Mouse (Mus musculus) midbrain, embryonic 16.5 days (tissue): ENCODE results near the gene Tnfsf13. TPM values are rescaled to one million over a fixed set of nuclear protein-coding genes. Genes with fewer than 3 reads are reported as not detected.
"Not testable (repeated sequence)": the region's sequence is repeated elsewhere in the genome, so short reads cannot be mapped to it uniquely, and the experiment has no call there.

ENCODE experiments used
- ATAC-seq: fragments of 200-750 bp; cut with Nextera tagmentation; 2 replicates; pipeline ENCODE4 v1.8.0; 2017; ENCODE audit warnings: moderate TSS enrichment
- H3K27ac ChIP-seq: fragments of 300-500 bp; sonication (generic); 2 replicates; pipeline ENCODE4 v1.5.1; 2014; ENCODE audit warnings: mild to moderate bottlenecking, low read length, mixed read lengths
- H3K27me3 ChIP-seq: fragments of 300-500 bp; sonication (generic); 2 replicates; pipeline ENCODE4 v1.6.1; 2014; ENCODE audit warnings: low read depth, low read length, mixed read lengths; ENCODE audit not compliant: control insufficient read depth, insufficient read depth
- H3K36me3 ChIP-seq: fragments of 300-500 bp; sonication (generic); 2 replicates; pipeline ENCODE4 v1.6.1; 2014; ENCODE audit warnings: mild to moderate bottlenecking, low read length, moderate library complexity, mixed read lengths; ENCODE audit not compliant: control insufficient read depth, insufficient read depth
- H3K4me1 ChIP-seq: fragments of 300-500 bp; sonication (generic); 2 replicates; pipeline ENCODE4 v1.6.1; 2014; ENCODE audit warnings: mild to moderate bottlenecking, low read length, mixed read lengths; ENCODE audit not compliant: control insufficient read depth, insufficient read depth
- H3K4me2 ChIP-seq: fragments of 300-500 bp; sonication (generic); 2 replicates; pipeline ENCODE4 v1.6.1; 2014; ENCODE audit warnings: mild to moderate bottlenecking, low read length, mixed read lengths
- H3K4me3 ChIP-seq: fragments of 300-500 bp; sonication (generic); 2 replicates; pipeline ENCODE4 v1.5.1; 2014; ENCODE audit warnings: low read depth, mild to moderate bottlenecking, low read length, moderate library complexity, mixed read lengths
- H3K9ac ChIP-seq: fragments of 300-500 bp; sonication (generic); 2 replicates; pipeline ENCODE4 v1.6.1; 2014; ENCODE audit warnings: low read depth, low read length, mixed read lengths
- H3K9me3 ChIP-seq: fragments of 300-500 bp; sonication (generic); replicated peaks from 2 replicates; pipeline ENCODE4 v1.6.1; 2014; ENCODE audit warnings: mild to moderate bottlenecking, low read length, mixed read lengths; ENCODE audit not compliant: control insufficient read depth, poor library complexity, severe bottlenecking
- WGBS: fragments of 180-500 bp; shearing (Covaris S2); extraction: QIAGEN DNeasy Blood & Tissue Kit; methylation state at CpG from one replicate; pipeline ENCODE4 v1.1.7; 2014; 5-methylcytosine and 5-hydroxymethylcytosine counted together
- polyA plus RNA-seq: library from polyadenylated mRNA; unstranded; fragments of >200 nt; fragmentation: Nextera tagmentation; extraction: Ambion mirVana; gene quantifications from 2 replicates; pipeline ENCODE4 v1.2.1, GENCODE M21; 2015

Gene Tnfsf13
- polyA plus RNA-seq, 1 experiment from 2014 or later = 0.53 TPM

DNA sequence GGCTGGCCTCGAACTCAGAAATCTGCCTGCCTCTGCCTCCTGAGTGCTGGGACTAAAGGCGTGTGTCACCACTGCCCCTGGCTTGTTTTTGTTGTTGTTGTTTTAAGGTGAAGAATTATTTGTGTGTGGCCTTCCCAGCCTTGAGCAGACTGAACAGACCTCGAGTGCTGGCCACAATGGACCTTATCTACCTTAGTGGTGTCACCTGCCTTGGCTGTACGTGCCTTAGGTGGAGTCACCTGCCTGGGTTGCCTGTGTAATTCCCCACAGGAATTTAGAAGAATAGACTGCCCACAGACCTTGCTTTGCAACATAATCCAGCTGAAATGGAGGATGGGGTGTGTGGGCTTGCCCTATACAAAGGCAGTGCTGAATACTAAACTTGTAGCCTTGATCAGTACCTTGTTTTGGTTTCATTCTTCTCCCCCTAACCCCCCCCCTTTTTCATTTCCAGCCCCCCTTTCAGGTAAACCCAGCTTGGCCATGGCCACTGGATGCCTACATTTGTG is 22.3 kb upstream of the Tnfsf13 start:
- H3K36me3 ChIP-seq = no peaks in the 10 kb centered on the region
- no peaks in the 10 kb centered on the region for H3K4me1 ChIP-seq
- ATAC-seq = no peak
- H3K27me3 ChIP-seq = no peaks in the 10 kb centered on the region
- no peak overlapping the region for H3K4me2 ChIP-seq
- H3K9ac ChIP-seq = no peak overlapping the region
- H3K9me3 ChIP-seq = no peaks in the 10 kb centered on the region
- WGBS = 84% methylated on average over 4 of the region's 4 CpGs
- H3K4me3 ChIP-seq = no peak overlapping the region
- no peak overlapping the region for H3K27ac ChIP-seq

DNA sequence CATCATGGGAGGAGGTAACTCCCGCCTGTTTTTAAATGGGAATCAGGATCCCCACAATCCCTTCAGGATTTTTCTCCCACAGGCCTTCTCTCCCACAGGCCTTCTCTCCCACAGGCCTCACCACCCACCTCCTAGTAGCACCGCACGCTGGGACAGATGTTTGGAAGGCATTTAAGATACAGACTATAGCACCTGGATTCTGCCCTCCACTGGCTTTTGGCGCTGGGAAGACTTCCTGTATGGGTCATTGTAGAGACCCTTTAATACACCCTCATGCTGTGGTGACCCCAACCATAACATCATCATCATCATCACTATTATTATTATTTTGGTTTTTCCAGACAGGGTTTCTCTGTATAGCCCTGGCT is 21.9 kb upstream of the Tnfsf13 start:
- ATAC-seq = no peak
- no peak overlapping the region for H3K9ac ChIP-seq
- WGBS = 88% methylated on average over 4 of the region's 4 CpGs

DNA sequence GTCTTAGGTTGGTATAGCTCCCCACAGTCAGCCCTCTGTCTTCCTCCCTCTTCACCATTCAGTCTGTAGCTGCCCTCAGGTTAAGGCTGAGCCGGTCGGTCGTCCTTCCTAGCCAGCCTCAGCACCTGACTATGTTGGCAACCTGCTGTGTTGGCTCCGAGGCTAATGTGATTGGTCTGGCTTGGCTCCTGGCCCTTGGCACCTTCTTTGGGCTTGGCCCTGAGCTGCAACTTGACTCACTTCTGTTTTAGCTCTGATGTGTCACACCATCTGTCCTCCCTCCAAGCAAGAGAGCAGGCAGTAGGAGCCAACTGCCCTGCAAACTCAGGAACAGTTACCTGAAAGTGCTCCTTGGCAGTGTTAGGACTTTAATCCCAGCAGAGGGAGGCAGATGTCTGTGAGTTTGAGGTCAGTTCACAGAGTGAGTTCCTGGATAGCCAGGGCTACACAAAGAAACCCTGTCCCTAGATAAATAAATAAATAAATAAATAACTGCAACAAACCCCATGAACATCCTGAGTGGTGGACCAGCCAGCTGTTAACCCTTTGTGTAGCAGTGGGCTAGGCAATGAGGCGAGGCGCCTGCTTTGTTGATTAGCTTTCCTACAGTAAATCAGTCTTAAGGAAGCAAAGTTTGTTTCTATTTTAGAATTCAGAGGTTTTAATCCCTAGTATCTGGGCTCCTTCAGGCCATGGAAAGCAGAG is 21.3 kb upstream of the Tnfsf13 start:
- WGBS = 51% methylated on average over 6 of the region's 6 CpGs
- no peak overlapping the region for H3K27ac ChIP-seq

More for the DNA sequence above, 21.9 kb upstream of the Tnfsf13 start:
- Histone ChIP-seq H3K27ac (no peak overlapping the region), H3K9me3 (no peaks in the 10 kb centered on the region), H3K4me1 (no peaks in the 10 kb centered on the region), H3K27me3 (no peaks in the 10 kb centered on the region), H3K4me3 (no peak overlapping the region), H3K36me3 (no peaks in the 10 kb centered on the region), H3K4me2 (no peak overlapping the region)

DNA sequence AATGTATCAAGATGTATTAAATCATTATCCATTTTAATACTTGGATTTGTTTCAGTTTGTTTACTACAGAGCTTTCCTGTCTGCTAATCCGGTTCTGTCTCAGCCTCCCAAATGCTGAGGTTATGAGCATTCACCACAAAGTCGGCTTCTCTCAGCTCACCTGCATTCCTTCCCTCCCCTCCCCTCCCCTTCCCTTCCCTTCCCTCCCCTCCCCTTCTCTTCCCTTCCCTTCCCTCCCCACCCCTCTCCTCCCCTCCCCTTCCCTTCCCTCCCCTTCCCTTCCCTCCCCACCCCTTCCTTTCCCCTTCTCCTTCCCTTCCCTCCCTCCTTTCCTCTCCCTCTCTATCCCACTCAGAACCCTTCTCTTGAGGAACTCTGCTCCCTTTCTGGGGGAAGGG is 19.0 kb upstream of the Tnfsf13 start:
- ATAC-seq = no peak
- no peaks in the 10 kb centered on the region for H3K27me3 ChIP-seq
- H3K9ac ChIP-seq = no peak overlapping the region
- WGBS = 59% methylated on average over 2 of the region's 2 CpGs
- no peak overlapping the region for H3K27ac ChIP-seq
- no peaks in the 10 kb centered on the region for H3K9me3 ChIP-seq
- no peaks in the 10 kb centered on the region for H3K36me3 ChIP-seq
- H3K4me2 ChIP-seq = no peak overlapping the region
- H3K4me1 ChIP-seq = no peaks in the 10 kb centered on the region
- no peak overlapping the region for H3K4me3 ChIP-seq

More for the DNA sequence above, 21.3 kb upstream of the Tnfsf13 start:
- H3K9me3 ChIP-seq = no peaks in the 10 kb centered on the region
- H3K4me1 ChIP-seq = no peaks in the 10 kb centered on the region
- no peak overlapping the region for H3K4me2 ChIP-seq
- H3K27me3 ChIP-seq = no peaks in the 10 kb centered on the region
- no peaks in the 10 kb centered on the region for H3K36me3 ChIP-seq
- ATAC-seq = no peak
- H3K4me3 ChIP-seq = no peak overlapping the region
- no peak overlapping the region for H3K9ac ChIP-seq

DNA sequence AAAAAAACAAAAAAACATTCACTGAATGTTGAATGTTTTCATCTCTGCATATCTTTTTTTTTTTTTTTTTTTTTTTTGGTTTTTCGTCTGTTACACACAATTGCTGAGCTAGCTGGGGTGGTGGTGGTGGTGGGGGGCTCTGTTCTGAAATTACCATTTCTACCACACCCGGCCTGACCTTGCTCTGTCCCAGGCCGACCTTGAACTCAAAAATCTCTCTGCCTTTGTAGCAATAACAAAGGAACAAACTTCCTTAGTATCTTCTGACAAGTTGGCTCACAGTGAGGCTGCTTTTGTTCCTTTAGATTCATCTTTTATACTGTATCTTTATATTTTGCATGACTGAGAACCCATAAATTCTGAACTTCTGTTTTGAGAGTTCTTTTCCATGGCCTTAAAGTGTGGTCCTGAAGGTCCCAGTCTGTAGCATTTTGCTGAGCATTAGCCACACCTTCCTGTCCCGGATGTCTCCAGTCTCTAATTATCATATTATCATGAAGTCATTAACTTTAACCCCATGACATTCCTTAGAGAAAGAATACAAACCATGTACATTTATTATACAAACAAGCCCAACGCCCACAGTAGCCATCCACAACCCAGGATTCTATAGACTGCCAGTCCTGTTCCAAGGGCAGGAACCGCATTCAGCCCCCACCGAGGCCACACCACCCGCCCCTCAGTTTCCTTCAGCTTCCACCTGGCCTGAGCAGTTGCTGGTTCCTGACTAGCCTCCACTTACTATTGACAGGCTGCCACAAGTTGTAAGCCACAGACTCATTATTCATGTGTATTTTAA is 18.4 kb upstream of the Tnfsf13 start:
- H3K4me3 ChIP-seq = no peak overlapping the region
- H3K4me1 ChIP-seq = no peaks in the 10 kb centered on the region
- no peaks in the 10 kb centered on the region for H3K27me3 ChIP-seq
- no peak overlapping the region for H3K4me2 ChIP-seq
- H3K9ac ChIP-seq = no peak overlapping the region
- no peak for ATAC-seq
- H3K36me3 ChIP-seq = no peaks in the 10 kb centered on the region
- no peak overlapping the region for H3K27ac ChIP-seq
- no peaks in the 10 kb centered on the region for H3K9me3 ChIP-seq
- 70% methylated on average over 8 of the region's 8 CpGs for WGBS

DNA sequence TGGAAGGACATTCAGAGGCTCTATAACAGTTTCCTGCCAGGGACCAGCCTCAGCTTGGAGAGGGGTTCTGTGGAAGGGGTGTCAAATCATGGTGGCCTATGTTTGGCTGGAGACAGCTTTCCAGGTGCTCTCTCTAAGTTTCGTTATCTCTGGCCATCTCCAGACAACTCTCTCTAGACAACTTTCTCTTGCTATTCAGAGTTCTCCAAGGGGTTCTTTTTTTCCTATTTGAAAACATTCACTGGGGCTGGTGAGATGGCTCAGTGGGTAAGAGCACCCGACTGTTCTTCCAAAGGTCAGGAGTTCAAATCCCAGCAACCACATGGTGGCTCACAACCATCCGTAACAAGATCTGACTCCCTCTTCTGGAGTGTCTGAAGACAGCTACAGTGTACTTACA is 17.8 kb upstream of the Tnfsf13 start:
- ATAC-seq, H3K9me3 ChIP-seq, H3K9ac ChIP-seq, H3K4me2 ChIP-seq, H3K4me3 ChIP-seq, H3K4me1 ChIP-seq, H3K27me3 ChIP-seq, H3K36me3 ChIP-seq, H3K27ac ChIP-seq: not testable (repeated sequence)
- WGBS = 73% methylated on average over 2 of the region's 3 CpGs

DNA sequence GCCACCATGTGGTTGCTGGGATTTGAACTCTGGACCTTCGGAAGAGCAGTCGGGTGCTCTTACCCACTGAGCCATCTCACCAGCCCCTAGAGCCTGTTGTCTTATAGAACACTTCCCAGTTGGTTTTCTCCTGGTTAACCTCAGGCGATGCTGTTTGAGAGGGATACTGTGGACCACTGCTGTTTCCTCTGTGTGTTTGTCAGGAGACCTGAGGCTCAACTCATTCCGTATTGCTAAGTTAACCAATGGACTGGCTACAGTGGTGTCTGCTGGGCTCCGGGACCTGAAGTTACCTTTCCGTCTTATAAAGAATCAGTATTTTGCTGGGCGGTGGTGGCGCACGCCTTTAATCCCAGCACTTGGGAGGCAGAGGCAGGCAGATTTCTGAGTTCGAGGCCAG is 17.3 kb upstream of the Tnfsf13 start:
- not testable (repeated sequence) for H3K9me3 ChIP-seq, H3K27ac ChIP-seq, ATAC-seq, H3K4me2 ChIP-seq, H3K36me3 ChIP-seq, H3K4me3 ChIP-seq, H3K27me3 ChIP-seq, H3K4me1 ChIP-seq, H3K9ac ChIP-seq
- WGBS = 96% methylated on average over 10 of the region's 10 CpGs

DNA sequence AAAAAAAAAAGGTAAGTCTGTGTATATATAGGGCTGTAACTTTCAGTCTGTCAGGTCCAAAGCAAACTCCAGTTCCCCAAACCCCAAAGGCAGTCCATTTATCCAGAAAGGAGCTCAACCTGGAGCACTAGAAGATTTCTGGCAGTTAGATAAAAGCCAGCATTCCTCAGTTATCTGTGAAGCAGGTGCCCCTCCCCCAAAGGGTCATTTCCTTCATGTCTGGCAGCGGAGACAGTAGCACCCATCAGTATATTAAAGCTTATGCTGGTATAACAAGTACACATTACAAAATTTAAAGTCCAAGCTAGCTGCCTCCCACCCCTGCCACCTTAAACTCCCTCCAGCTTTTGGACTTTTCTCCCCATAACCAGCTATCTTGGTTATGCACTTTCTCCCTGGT is 14.0 kb upstream of the Tnfsf13 start:
- Histone ChIP-seq H3K4me3 (no peak overlapping the region), H3K27me3 (no peaks in the 10 kb centered on the region), H3K9me3 (no peaks in the 10 kb centered on the region), H3K27ac (no peak overlapping the region), H3K36me3 (no peaks in the 10 kb centered on the region), H3K9ac (no peak overlapping the region), H3K4me2 (no peak overlapping the region), H3K4me1 (peaks cover 14% of the 10 kb centered on the region)
- 90% methylated on average over 1 of the region's 1 CpGs for WGBS
- ATAC-seq = no peak

DNA sequence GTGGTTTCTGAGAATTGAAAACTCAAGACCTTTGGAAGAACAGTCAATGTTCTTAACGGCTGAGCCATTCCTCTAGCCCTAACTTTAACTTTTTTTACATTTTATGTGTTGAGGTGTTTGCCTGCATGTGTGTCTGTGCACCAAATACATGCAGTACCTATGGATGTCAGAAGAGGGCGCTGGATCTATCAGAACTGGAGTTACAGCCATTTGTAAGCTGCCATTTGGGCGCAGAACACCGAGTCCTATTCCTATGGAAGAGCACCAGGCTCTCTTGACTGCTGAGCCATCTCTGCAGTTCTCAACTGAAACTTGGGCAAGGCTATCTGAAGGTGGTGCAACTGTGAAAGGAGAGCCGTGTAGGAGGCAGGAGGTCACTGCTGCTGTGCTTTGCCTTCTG is 13.0 kb upstream of the Tnfsf13 start:
- H3K27ac ChIP-seq = no peak overlapping the region
- 67% methylated on average over 5 of the region's 5 CpGs for WGBS
- H3K9ac ChIP-seq = no peak overlapping the region
- no peak for ATAC-seq
- H3K9me3 ChIP-seq = no peaks in the 10 kb centered on the region
- H3K4me3 ChIP-seq = no peak overlapping the region
- H3K4me1 ChIP-seq = peaks cover 14% of the 10 kb centered on the region
- no peaks in the 10 kb centered on the region for H3K27me3 ChIP-seq
- H3K36me3 ChIP-seq = no peaks in the 10 kb centered on the region
- H3K4me2 ChIP-seq = no peak overlapping the region
